Mouse (Mus musculus): ENCODE results near the gene Tmem209.

The Tmem209 gene

GRCm38 (mm10) chr6:30538240-30538639, 28.7 kb upstream of the Tmem209 start:
- DNase-seq (ENCODE audit: low read depth, low spot score), result no peak

- DNase-seq (ENCODE audit: low read depth, low spot score), result no peak
These were observed 25.8 kb upstream of the Tmem209 start for GRCm38 (mm10) chr6:30535340-30535739.

- no peak for DNase-seq (ENCODE audit: low read depth, low spot score)
These were observed 19.2 kb upstream of the Tmem209 start for GRCm38 (mm10) chr6:30528800-30529199.

GRCm38 (mm10) chr6:30526586-30527515, 17.3 kb upstream of the Tmem209 start:
- no peak for DNase-seq (ENCODE audit: low read depth, low spot score)

GRCm38 (mm10) chr6:30525456-30526332, 16.1 kb upstream of the Tmem209 start:
- DNase-seq (ENCODE audit: low read depth, low spot score), result no peak

- no peak for DNase-seq (ENCODE audit: low read depth, low spot score)
These were observed 10.8 kb upstream of the Tmem209 start for GRCm38 (mm10) chr6:30520400-30520799.

- DNase-seq (ENCODE audit: low read depth, low spot score), result no peak
These were observed 4.7 kb upstream of the Tmem209 start for GRCm38 (mm10) chr6:30514242-30514641.

GRCm38 (mm10) chr6:30510291-30510690, 708 bp upstream of the Tmem209 start:
- no peak for DNase-seq (ENCODE audit: low read depth, low spot score)

- no peak for DNase-seq (ENCODE audit: low read depth, low spot score)
These were observed 759 bp downstream of the Tmem209 start for GRCm38 (mm10) chr6:30508824-30509223.

GRCm38 (mm10) chr6:30499049-30499448, 10.5 kb downstream of the Tmem209 start:
- no peak for DNase-seq (ENCODE audit: low read depth, low spot score)

- no peak for DNase-seq (ENCODE audit: low read depth, low spot score)
These were observed 23.1 kb downstream of the Tmem209 start for GRCm38 (mm10) chr6:30486504-30486903.

- no peak for DNase-seq (ENCODE audit: low read depth, low spot score)
These were observed 26.7 kb downstream of the Tmem209 start for GRCm38 (mm10) chr6:30482908-30483307.

- no peak for DNase-seq (ENCODE audit: low read depth, low spot score)
These were observed 30.2 kb downstream of the Tmem209 start for GRCm38 (mm10) chr6:30479418-30479817.

- no peak for DNase-seq (ENCODE audit: low read depth, low spot score)
These were observed 31.8 kb downstream of the Tmem209 start for GRCm38 (mm10) chr6:30477784-30478183.

GRCm38 (mm10) chr6:30477210-30477714, 32.3 kb downstream of the Tmem209 start:
- no peak for DNase-seq (ENCODE audit: low read depth, low spot score)

- DNase-seq (ENCODE audit: low read depth, low spot score), result no peak
These were observed 33.4 kb downstream of the Tmem209 start for GRCm38 (mm10) chr6:30476025-30476765.

- DNase-seq (ENCODE audit: low read depth, low spot score), result no peak
These were observed 37.9 kb downstream of the Tmem209 start for GRCm38 (mm10) chr6:30471706-30472105.

GRCm38 (mm10) chr6:30469370-30469769, 40.2 kb downstream of the Tmem209 start:
- no peak for DNase-seq (ENCODE audit: low read depth, low spot score)

GRCm38 (mm10) chr6:30468684-30469083, 40.9 kb downstream of the Tmem209 start:
- no peak for DNase-seq (ENCODE audit: low read depth, low spot score)

- no peak for DNase-seq (ENCODE audit: low read depth, low spot score)
These were observed 41.5 kb downstream of the Tmem209 start for GRCm38 (mm10) chr6:30468058-30468457.

GRCm38 (mm10) chr6:30465586-30465985, 44.0 kb downstream of the Tmem209 start:
- DNase-seq (ENCODE audit: low read depth, low spot score), result no peak

Measured in retina, adult 2 months (tissue).